Mouse (Mus musculus) thymus, adult 18-20 months (tissue): ENCODE measurements around the gene Ppp1r14b.
A peak's percentile ranks its signal among the peaks of the same experiment; 100 is the strongest.

Source experiments
- DNase-seq, 2 experiments: peaks; one replicate each; pipeline ENCODE4 v3.0.0; 2022; ENCODE audit warnings: mixed read lengths in 2 of 2

Gene Ppp1r14b

GRCm38 (mm10) chr19:6943709-6944108 is 31.1 kb upstream of the Ppp1r14b start:
- DNase-seq: peak in 1 of 2 experiments; percentile 8

- DNase-seq: no peak
Observed at GRCm38 (mm10) chr19:6947742-6948141, 27.0 kb upstream of the Ppp1r14b start.

- no peak for DNase-seq
Observed at GRCm38 (mm10) chr19:6948186-6948585, 26.6 kb upstream of the Ppp1r14b start.

- DNase-seq: peak in 1 of 2 experiments; percentile 5
Observed at GRCm38 (mm10) chr19:6949532-6949931, 25.2 kb upstream of the Ppp1r14b start.

GRCm38 (mm10) chr19:6949951-6950350 is 24.8 kb upstream of the Ppp1r14b start:
- no peak for DNase-seq

GRCm38 (mm10) chr19:6950613-6951153 is 24.1 kb upstream of the Ppp1r14b start:
- DNase-seq: peak; percentile 36 to 48

- DNase-seq: peak; percentile 73 to 82
Observed at GRCm38 (mm10) chr19:6951381-6951968, 23.3 kb upstream of the Ppp1r14b start.

GRCm38 (mm10) chr19:6951994-6952711 is 22.6 kb upstream of the Ppp1r14b start:
- peak; percentile 48 to 54 for DNase-seq

- peak in 1 of 2 experiments; percentile 47 for DNase-seq
Observed at GRCm38 (mm10) chr19:6952712-6953037, 22.1 kb upstream of the Ppp1r14b start.

- peak in 1 of 2 experiments; percentile 34 for DNase-seq
Observed at GRCm38 (mm10) chr19:6954046-6954445, 20.7 kb upstream of the Ppp1r14b start.

GRCm38 (mm10) chr19:6955424-6955823 is 19.3 kb upstream of the Ppp1r14b start:
- no peak for DNase-seq

GRCm38 (mm10) chr19:6956461-6956860 is 18.3 kb upstream of the Ppp1r14b start:
- DNase-seq: no peak

- DNase-seq: no peak
Observed at GRCm38 (mm10) chr19:6968491-6969271, 6.1 kb upstream of the Ppp1r14b start.

GRCm38 (mm10) chr19:6969291-6969664 is 5.5 kb upstream of the Ppp1r14b start:
- no peak for DNase-seq

GRCm38 (mm10) chr19:6969665-6970381 is 4.9 kb upstream of the Ppp1r14b start:
- DNase-seq: peak in 1 of 2 experiments; percentile 46

- no peak for DNase-seq
Observed at GRCm38 (mm10) chr19:6970460-6971085, 4.2 kb upstream of the Ppp1r14b start.

- no peak for DNase-seq
Observed at GRCm38 (mm10) chr19:6971644-6972043, 3.1 kb upstream of the Ppp1r14b start.

- DNase-seq: no peak
Observed at GRCm38 (mm10) chr19:6972247-6972917, 2.4 kb upstream of the Ppp1r14b start.

- DNase-seq: no peak
Observed at GRCm38 (mm10) chr19:6973581-6974190, 1.1 kb upstream of the Ppp1r14b start.

- DNase-seq: peak; percentile 85 to 93
Observed at GRCm38 (mm10) chr19:6975537-6976521, 1.1 kb downstream of the Ppp1r14b start, which contains the start of gene Plcb3. TSS of gene Plcb3 (minus strand) at chr19:6976470.
